Mouse (Mus musculus) myocyte (in vitro differentiated cells): ENCODE results near the gene Mtch2. TPM values are rescaled to one million over a fixed set of nuclear protein-coding genes. Genes with fewer than 3 reads are reported as not detected.

ENCODE experiments used
- H3K27me3 ChIP-seq: one replicate; pipeline ENCODE4 v1.6.1; 2011; ENCODE audit not compliant: control insufficient read depth, insufficient read depth, insufficient read length
- H3K36me3 ChIP-seq: one replicate; pipeline ENCODE4 v1.6.1; 2011; ENCODE audit not compliant: control insufficient read depth, insufficient read depth
- H3K4me2 ChIP-seq: one replicate; pipeline ENCODE4 v1.6.1; 2011; ENCODE audit warnings: low read depth, control low read depth
- H3K4me3 ChIP-seq: one replicate; pipeline ENCODE4 v1.5.1; 2011; ENCODE audit warnings: mild to moderate bottlenecking, control low read depth, moderate library complexity
- H3K79me2 ChIP-seq: one replicate; pipeline ENCODE4 v1.6.1; 2011; ENCODE audit not compliant: control insufficient read depth, insufficient read depth
- H3ac ChIP-seq: one replicate; pipeline ENCODE4 v1.6.1; 2011; ENCODE audit not compliant: control insufficient read depth, insufficient read length
- CEBPB ChIP-seq: IDR thresholded peaks from 2 replicates; pipeline ENCODE4 v1.6.1; 2011; ENCODE audit warnings: mild to moderate bottlenecking, moderate library complexity; ENCODE audit not compliant: poor library complexity, insufficient read depth, severe bottlenecking
- E2F4 ChIP-seq: IDR thresholded peaks from one replicate; pipeline ENCODE4 v1.6.1; 2011; ENCODE audit warnings: mild to moderate bottlenecking, control low read depth, moderate library complexity; ENCODE audit not compliant: insufficient read depth
- MAX ChIP-seq: IDR thresholded peaks from one replicate; pipeline ENCODE4 v1.6.1; 2011; ENCODE audit warnings: low read depth, mild to moderate bottlenecking, control low read depth
- MYOD1 ChIP-seq, 3 experiments: IDR thresholded peaks; one replicate each; pipeline ENCODE4 v1.6.1; 2011; ENCODE audit warnings: control low read depth in 2 of 3, low read depth in 2 of 3, mild to moderate bottlenecking in 2 of 3, moderate library complexity in 1 of 3; ENCODE audit not compliant: insufficient read length in 2 of 3, control insufficient read depth in 1 of 3
- MYOG ChIP-seq, 3 experiments: IDR thresholded peaks; one replicate each; pipeline ENCODE4 v1.6.1; 2011; ENCODE audit warnings: control low read depth in 2 of 3, low read depth in 2 of 3, mild to moderate bottlenecking in 2 of 3; ENCODE audit not compliant: insufficient read length in 2 of 3, control insufficient read depth in 1 of 3, insufficient read depth in 1 of 3
- POLR2A ChIP-seq: IDR thresholded peaks from one replicate; pipeline ENCODE4 v1.6.1; 2011; ENCODE audit warnings: low read depth, mild to moderate bottlenecking, control low read depth, moderate library complexity; ENCODE audit not compliant: insufficient read length
- POLR2AphosphoS2 ChIP-seq: IDR thresholded peaks from one replicate; pipeline ENCODE4 v1.6.1; 2011; ENCODE audit warnings: low read depth, control low read depth; ENCODE audit not compliant: insufficient read length
- REST ChIP-seq: IDR thresholded peaks from one replicate; pipeline ENCODE4 v1.6.1; 2011; ENCODE audit warnings: mild to moderate bottlenecking, control low read depth, moderate library complexity; ENCODE audit not compliant: insufficient read depth, insufficient read length
- SRF ChIP-seq: IDR thresholded peaks from one replicate; pipeline ENCODE4 v1.6.1; 2011; ENCODE audit warnings: low read depth; ENCODE audit not compliant: control insufficient read depth, insufficient read length
- TCF12 ChIP-seq: IDR thresholded peaks from one replicate; pipeline ENCODE4 v1.6.1; 2011; ENCODE audit warnings: mild to moderate bottlenecking, control low read depth; ENCODE audit not compliant: poor library complexity, insufficient read depth, severe bottlenecking
- TCF3 ChIP-seq: IDR thresholded peaks from one replicate; pipeline ENCODE4 v1.6.1; 2011; ENCODE audit warnings: low read depth, control low read depth; ENCODE audit not compliant: insufficient read length
- USF1 ChIP-seq: IDR thresholded peaks from one replicate; pipeline ENCODE4 v1.6.1; 2011; ENCODE audit warnings: low read depth, mild to moderate bottlenecking, control low read depth, moderate library complexity
- polyA plus RNA-seq: library from polyadenylated mRNA; unstranded; fragments of >200 nt; fragmentation: generic; extraction: Trizol; gene quantifications from one replicate; pipeline ENCODE4 v1.2.1, GENCODE M21; 2012; ENCODE audit warnings: missing spikeins

Gene Mtch2
- polyA plus RNA-seq, 1 experiment = 170 TPM

- no peaks in the 10 kb centered on the region for H3K27me3 ChIP-seq
- no peak overlapping the region for H3ac ChIP-seq
- no peak overlapping the region for H3K4me3 ChIP-seq
- H3K4me2 ChIP-seq = no peak overlapping the region
- H3K79me2 ChIP-seq = no peaks in the 10 kb centered on the region
- H3K36me3 ChIP-seq = no peaks in the 10 kb centered on the region
- no peak for TF ChIP-seq MYOD1 (IDR thresholded peaks at IDR 0.05; ENCODE audit: control insufficient read depth in 1 of 3, insufficient read length in 2 of 3, low read depth in 2 of 3)
- no peak for TF ChIP-seq CEBPB
- TF ChIP-seq MYOG (IDR thresholded peaks at IDR 0.05; ENCODE audit: control insufficient read depth in 1 of 3, insufficient read depth in 1 of 3, insufficient read length in 2 of 3, low read depth in 2 of 3) = no peak
- TF ChIP-seq POLR2AphosphoS2 = no peak
- TF ChIP-seq USF1 = no peak
These were observed 21.3 kb upstream of the Mtch2 start for GRCm38 (mm10) chr2:90825515-90826172.

GRCm38 (mm10) chr2:90828739-90829138, 18.2 kb upstream of the Mtch2 start:
- Histone ChIP-seq H3ac (no peak overlapping the region), H3K79me2 (no peaks in the 10 kb centered on the region), H3K4me3 (no peak overlapping the region), H3K27me3 (peaks cover 6% of the 10 kb centered on the region), H3K4me2 (no peak overlapping the region), H3K36me3 (no peaks in the 10 kb centered on the region)
- TF ChIP-seq MAX = no peak

- TF ChIP-seq MYOD1 (IDR thresholded peaks at IDR 0.05; ENCODE audit: control insufficient read depth in 1 of 3, insufficient read length in 2 of 3, low read depth in 2 of 3) (no peak), TCF3 (no peak), USF1 (no peak), SRF (no peak), TCF12 (no peak), MYOG (IDR thresholded peaks at IDR 0.05; ENCODE audit: control insufficient read depth in 1 of 3, insufficient read depth in 1 of 3, insufficient read length in 2 of 3, low read depth in 2 of 3) (no peak), POLR2AphosphoS2 (no peak)
These were observed 13.5 kb upstream of the Mtch2 start for GRCm38 (mm10) chr2:90833502-90833901.

GRCm38 (mm10) chr2:90838621-90839020, 8.3 kb upstream of the Mtch2 start:
- no peaks in the 10 kb centered on the region for H3K36me3 ChIP-seq
- H3K4me2 ChIP-seq = no peak overlapping the region
- TF ChIP-seq USF1 (no peak), MYOG (IDR thresholded peaks at IDR 0.05; ENCODE audit: control insufficient read depth in 1 of 3, insufficient read depth in 1 of 3, insufficient read length in 2 of 3, low read depth in 2 of 3) (no peak), MAX (no peak), TCF12 (no peak), TCF3 (no peak), SRF (no peak), REST (no peak), CEBPB (no peak), E2F4 (no peak), POLR2AphosphoS2 (no peak), POLR2A (no peak), MYOD1 (IDR thresholded peaks at IDR 0.05; ENCODE audit: control insufficient read depth in 1 of 3, insufficient read length in 2 of 3, low read depth in 2 of 3) (no peak)
- no peak overlapping the region for H3ac ChIP-seq
- H3K79me2 ChIP-seq = no peaks in the 10 kb centered on the region
- peaks cover 2% of the 10 kb centered on the region for H3K27me3 ChIP-seq
- H3K4me3 ChIP-seq = no peak overlapping the region

More at GRCm38 (mm10) chr2:90833502-90833901, 13.5 kb upstream of the Mtch2 start:
- no peak overlapping the region for H3K4me3 ChIP-seq
- no peaks in the 10 kb centered on the region for H3K79me2 ChIP-seq
- no peak overlapping the region for H3ac ChIP-seq
- no peaks in the 10 kb centered on the region for H3K36me3 ChIP-seq
- H3K27me3 ChIP-seq = peaks cover 6% of the 10 kb centered on the region
- no peak overlapping the region for H3K4me2 ChIP-seq

- H3K27me3 ChIP-seq = no peaks in the 10 kb centered on the region
- no peak overlapping the region for H3K4me3 ChIP-seq
- no peaks in the 10 kb centered on the region for H3K36me3 ChIP-seq
- TF ChIP-seq POLR2AphosphoS2 (no peak), MYOD1 (IDR thresholded peaks at IDR 0.05; ENCODE audit: control insufficient read depth in 1 of 3, insufficient read length in 2 of 3, low read depth in 2 of 3) (no peak), MAX (no peak), SRF (no peak), TCF3 (no peak), POLR2A (no peak), MYOG (IDR thresholded peaks at IDR 0.05; ENCODE audit: control insufficient read depth in 1 of 3, insufficient read depth in 1 of 3, insufficient read length in 2 of 3, low read depth in 2 of 3) (no peak), REST (no peak), TCF12 (no peak), USF1 (no peak), E2F4 (no peak), CEBPB (no peak)
- no peak overlapping the region for H3K4me2 ChIP-seq
- peaks cover 14% of the 10 kb centered on the region for H3K79me2 ChIP-seq
- H3ac ChIP-seq = no peak overlapping the region
These were observed 3.3 kb upstream of the Mtch2 start for GRCm38 (mm10) chr2:90843666-90844065.
